Mouse (Mus musculus): ENCODE measurements around the gene Bola1.

DNA sequence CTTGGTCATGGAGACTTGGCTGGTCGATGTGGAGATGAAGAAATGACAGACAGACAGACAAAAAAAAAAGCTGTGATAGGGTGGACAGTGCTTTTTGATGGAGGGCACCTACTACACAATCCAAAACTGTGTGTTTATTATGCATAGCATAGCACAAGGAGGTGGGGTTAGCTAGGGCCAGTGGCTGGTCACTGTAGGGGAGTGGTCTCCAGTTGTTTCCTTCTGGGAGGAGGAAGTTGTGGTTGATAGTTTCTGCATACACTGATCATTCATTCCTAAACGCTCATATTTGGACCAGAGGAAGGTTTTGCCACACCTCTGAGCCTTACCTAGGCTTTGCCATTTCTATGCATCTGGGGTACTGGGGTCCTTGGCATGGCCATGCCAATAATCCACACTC lies 10.9 kb upstream of the Bola1 start:
- no peak for TF ChIP-seq GATA1 (IDR thresholded peaks at IDR 0.05; ENCODE audit: low read length)
- no peak for TF ChIP-seq TAL1 (IDR thresholded peaks at IDR 0.05; ENCODE audit: low read length)
